Mouse (Mus musculus) olfactory bulb, adult 2 months (tissue): ENCODE results near the gene Gjc1. TPM values are rescaled to one million over a fixed set of nuclear protein-coding genes. Genes with fewer than 3 reads are reported as not detected.
A peak's percentile ranks its signal among the peaks of the same experiment; 100 is the strongest.

Experiments used
- H3K27ac ChIP-seq: fragments of 200-500 bp; 2 replicates; pipeline ENCODE4 v1.5.1; 2012; ENCODE audit warnings: low read depth, low read length; ENCODE audit not compliant: insufficient read depth
- H3K4me1 ChIP-seq: fragments of 200-500 bp; 2 replicates; pipeline ENCODE4 v1.6.1; 2012; ENCODE audit warnings: low read length; ENCODE audit not compliant: control insufficient read depth, insufficient read depth
- H3K4me3 ChIP-seq: fragments of 200-500 bp; 2 replicates; pipeline ENCODE4 v1.5.1; 2012; ENCODE audit warnings: mild to moderate bottlenecking, low read depth, low read length, moderate library complexity; ENCODE audit not compliant: insufficient read depth
- CTCF ChIP-seq: fragments of 200-500 bp; IDR thresholded peaks from 2 replicates; pipeline ENCODE4 v1.5.1; 2012; ENCODE audit warnings: low read depth, mild to moderate bottlenecking, low read length, moderate library complexity; ENCODE audit not compliant: insufficient read depth
- POLR2A ChIP-seq: fragments of 200-500 bp; IDR thresholded peaks from 2 replicates; pipeline ENCODE4 v1.6.1; 2012; ENCODE audit warnings: mild to moderate bottlenecking, low read depth, low read length, moderate library complexity; ENCODE audit not compliant: insufficient read depth
- WGBS: fragments of 180-500 bp; shearing (Covaris S2); methylation state at CpG from one replicate; pipeline ENCODE4 v1.1.7; 2018; 5-methylcytosine and 5-hydroxymethylcytosine counted together
- polyA plus RNA-seq: library from polyadenylated mRNA; stranded (reverse); fragments of >200 nt; gene quantifications from 2 replicates; pipeline ENCODE4 v1.2.4, GENCODE M21; 2012; ENCODE audit warnings: low replicate concordance; ENCODE audit not compliant: missing spikeins, insufficient read depth, insufficient read length

Gjc1 gene
- polyA plus RNA-seq, 1 experiment, result not detected

- TF ChIP-seq POLR2A (no peak), CTCF (no peak)
- no peak overlapping the region for H3K27ac ChIP-seq
- H3K4me1 ChIP-seq, result peaks cover 12% of the 10 kb centered on the region
- no peak overlapping the region; the same call in 1 of the 2 replicates for H3K4me3 ChIP-seq
- 9% methylated on average over 14 of the region's 14 CpGs for WGBS
These were observed 384 bp upstream of the Gjc1 start for GRCm38 (mm10) chr11:102819783-102820385.

- H3K27ac ChIP-seq, result no peak overlapping the region
- no peak for TF ChIP-seq CTCF
- no peak for TF ChIP-seq POLR2A
These were observed 1.1 kb downstream of the Gjc1 start for GRCm38 (mm10) chr11:102818121-102819020.

GRCm38 (mm10) chr11:102814881-102815280, 4.6 kb downstream of the Gjc1 start:
- Histone ChIP-seq H3K27ac (no peak overlapping the region), H3K4me1 (peaks cover 12% of the 10 kb centered on the region), H3K4me3 (no peak overlapping the region)
- TF ChIP-seq CTCF, result no peak
- TF ChIP-seq POLR2A, result no peak

More at GRCm38 (mm10) chr11:102818121-102819020, 1.1 kb downstream of the Gjc1 start:
- Histone ChIP-seq H3K4me1 (peaks cover 12% of the 10 kb centered on the region), H3K4me3 (peak overlapping the region; percentile 54)
- WGBS, result 1% methylated on average over 89 of the region's 92 CpGs

DNA sequence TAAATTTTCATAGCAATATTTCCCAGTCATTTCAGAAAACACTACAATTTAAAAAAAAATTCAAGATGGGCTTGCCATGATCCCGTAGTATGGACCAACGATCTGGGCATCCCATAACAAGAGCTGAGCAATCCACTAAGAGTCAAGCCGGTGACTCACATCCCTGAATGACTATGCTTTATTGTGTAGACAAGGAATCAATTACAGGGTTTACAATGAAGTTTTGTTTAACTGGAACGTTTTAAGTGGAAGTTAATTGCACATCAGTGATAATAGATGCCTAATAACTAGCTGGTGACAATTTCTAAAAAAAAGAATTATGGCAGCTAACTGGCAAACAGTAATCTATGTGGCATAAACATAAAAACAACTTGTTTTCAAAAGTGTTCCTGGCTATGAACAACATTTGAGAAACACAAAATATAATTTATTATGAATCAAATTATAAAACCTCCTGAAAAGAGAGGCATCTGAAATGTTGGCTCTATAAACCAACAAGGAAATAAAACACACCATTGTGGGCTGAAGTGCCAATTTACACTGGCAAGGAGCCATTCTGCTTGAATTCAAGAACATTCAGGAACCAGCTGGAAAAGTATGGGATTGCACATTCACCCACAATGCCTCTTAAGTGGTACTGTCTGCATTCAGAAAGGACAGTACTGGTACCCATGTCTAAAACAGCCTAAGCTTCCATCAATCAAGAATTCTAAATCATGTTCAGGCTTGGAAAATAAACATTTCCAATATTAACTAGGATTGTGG, 8.6 kb downstream of the Gjc1 start:
- 17% methylated on average over 4 of the region's 4 CpGs for WGBS
- Histone ChIP-seq H3K4me3 (no peak overlapping the region), H3K27ac (no peak overlapping the region), H3K4me1 (peaks cover 3% of the 10 kb centered on the region)
- no peak for TF ChIP-seq POLR2A
- no peak for TF ChIP-seq CTCF

DNA sequence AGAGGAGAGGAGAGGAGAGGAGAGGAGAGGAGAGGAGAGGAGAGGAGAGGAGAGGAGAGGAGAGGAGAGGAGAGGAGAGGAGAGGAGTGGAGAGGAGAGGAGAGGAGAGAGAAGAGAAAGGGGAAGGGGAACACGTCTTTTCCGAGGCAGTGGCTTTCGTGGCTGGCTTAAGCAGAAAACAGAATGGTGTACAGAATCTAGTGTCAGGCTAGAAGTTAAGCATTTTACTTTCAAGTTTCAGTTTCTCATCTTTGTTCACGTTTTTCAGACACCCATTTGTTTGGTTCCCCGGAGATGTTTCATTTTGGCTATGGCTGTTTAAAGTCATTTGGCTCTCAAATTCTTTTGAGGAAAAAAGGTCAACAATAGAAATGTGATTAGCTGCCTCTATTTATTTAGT, 11.3 kb downstream of the Gjc1 start:
- no peak for TF ChIP-seq POLR2A
- Histone ChIP-seq H3K27ac (no peak overlapping the region), H3K4me3 (no peak overlapping the region), H3K4me1 (peaks cover 3% of the 10 kb centered on the region)
- WGBS, result 65% methylated on average over 5 of the region's 5 CpGs

- Histone ChIP-seq H3K27ac (no peak overlapping the region), H3K4me3 (no peak overlapping the region), H3K4me1 (no peaks in the 10 kb centered on the region)
- no peak for TF ChIP-seq POLR2A
- TF ChIP-seq CTCF, result no peak
- 87% methylated on average over 5 of the region's 5 CpGs for WGBS
These were observed 16.0 kb downstream of the Gjc1 start for GRCm38 (mm10) chr11:102803453-102803852.

- H3K27ac ChIP-seq, result no peak overlapping the region
- WGBS, result 79% methylated on average over 8 of the region's 8 CpGs
- no peak for TF ChIP-seq POLR2A
- TF ChIP-seq CTCF, result no peak
- no peak overlapping the region for H3K4me3 ChIP-seq
- no peaks in the 10 kb centered on the region for H3K4me1 ChIP-seq
These were observed 25.3 kb downstream of the Gjc1 start for GRCm38 (mm10) chr11:102794157-102794556.

- TF ChIP-seq POLR2A (no peak), CTCF (no peak)
- Histone ChIP-seq H3K4me3 (no peak overlapping the region), H3K4me1 (no peaks in the 10 kb centered on the region), H3K27ac (no peak overlapping the region)
- WGBS, result 77% methylated on average over 14 of the region's 14 CpGs
These were observed 27.6 kb downstream of the Gjc1 start for GRCm38 (mm10) chr11:102791682-102792445.
